Mouse (Mus musculus) thymus, postnatal 0 days (tissue): ENCODE measurements around the gene Supt3. TPM values are rescaled to one million over a fixed set of nuclear protein-coding genes. Genes with fewer than 3 reads are reported as not detected.
A peak's percentile ranks its signal among the peaks of the same experiment; 100 is the strongest.

Experiments used
- DNase-seq: peaks from one replicate; pipeline ENCODE4 v3.0.0-alpha.2; 2015; ENCODE audit warnings: low spot score
- polyA plus RNA-seq: library from polyadenylated mRNA; unstranded; fragments of >200 nt; fragmentation: Nextera tagmentation; extraction: Ambion mirVana; gene quantifications from 2 replicates; pipeline ENCODE4 v1.2.1, GENCODE M21; 2015

The Supt3 gene
- polyA plus RNA-seq, 1 experiment from 2014 or later, result 17.3 TPM

GRCm38 (mm10) chr17:45119609-45120201 lies 342.8 kb downstream of the Supt3 start:
- peak; percentile 67 for DNase-seq

GRCm38 (mm10) chr17:45123856-45124255 lies 346.9 kb downstream of the Supt3 start:
- no peak for DNase-seq

GRCm38 (mm10) chr17:45128611-45129010 lies 351.7 kb downstream of the Supt3 start:
- no peak for DNase-seq

GRCm38 (mm10) chr17:45133501-45134400 lies 356.8 kb downstream of the Supt3 start:
- DNase-seq, result no peak

GRCm38 (mm10) chr17:45136491-45136890 lies 359.5 kb downstream of the Supt3 start:
- no peak for DNase-seq

- no peak for DNase-seq
These were observed 366.1 kb downstream of the Supt3 start for GRCm38 (mm10) chr17:45143043-45143442.

- DNase-seq, result no peak
These were observed 367.7 kb downstream of the Supt3 start for GRCm38 (mm10) chr17:45144656-45145055.

- no peak for DNase-seq
These were observed 374.5 kb downstream of the Supt3 start for GRCm38 (mm10) chr17:45151312-45151929.

GRCm38 (mm10) chr17:45153721-45154120 lies 376.8 kb downstream of the Supt3 start:
- no peak for DNase-seq

- DNase-seq, result no peak
These were observed 381.3 kb downstream of the Supt3 start for GRCm38 (mm10) chr17:45158171-45158691.

GRCm38 (mm10) chr17:45160651-45161050 lies 383.7 kb downstream of the Supt3 start:
- peak; percentile 28 for DNase-seq

GRCm38 (mm10) chr17:45165741-45166140 lies 388.8 kb downstream of the Supt3 start:
- no peak for DNase-seq

Other genes starting within 250 kb of the Supt3 start
- gene Runx2, start 37.6 kb downstream of the Supt3 start, polyA plus RNA-seq, result 1.1 TPM in 2 replicates